Mouse (Mus musculus): Measurements from ENCODE around the gene Zfp784. TPM values are rescaled to one million over a fixed set of nuclear protein-coding genes. Genes with fewer than 3 reads are reported as not detected.
A peak's percentile ranks its signal among the peaks of the same experiment; 100 is the strongest.

The Zfp784 gene
- polyA plus RNA-seq, 1 experiment: 7.7 TPM

GRCm38 (mm10) chr7:4999876-5000275 lies 38.4 kb downstream of the Zfp784 start:
- TF ChIP-seq CTCF (IDR thresholded peaks at IDR 0.05; ENCODE audit: extremely low read depth, insufficient read length, insufficient replicate concordance, low read depth, low read length): no peak
- no peak for TF ChIP-seq POLR2A (IDR thresholded peaks at IDR 0.05; ENCODE audit: low read depth, low read length)
- peaks cover 9% of the 10 kb centered on the region; the same call in 1 of the 2 replicates for H3K4me1 ChIP-seq (ENCODE audit: control insufficient read depth, insufficient read depth, insufficient read length, low read length)
- 63% methylated on average over 2 of the region's 2 CpGs for WGBS
- no peaks in the 10 kb centered on the region for H3K36me3 ChIP-seq (ENCODE audit: control insufficient read depth, insufficient read depth, low read length)
- H3K27ac ChIP-seq (ENCODE audit: insufficient read depth, low read depth, low read length): no peak overlapping the region
- no peaks in the 10 kb centered on the region for H3K27me3 ChIP-seq (ENCODE audit: control insufficient read depth, insufficient read depth, low read length)
- H3K4me3 ChIP-seq (ENCODE audit: low read depth, low read length): no peak overlapping the region

- peaks cover 11% of the 10 kb centered on the region; the same call in 1 of the 2 replicates for H3K36me3 ChIP-seq (ENCODE audit: control insufficient read depth, insufficient read depth, low read length)
- H3K4me1 ChIP-seq (ENCODE audit: control insufficient read depth, insufficient read depth, insufficient read length, low read length): peaks cover 9% of the 10 kb centered on the region; the same call in 1 of the 2 replicates
- no peak overlapping the region for H3K4me3 ChIP-seq (ENCODE audit: low read depth, low read length)
- H3K27ac ChIP-seq (ENCODE audit: insufficient read depth, low read depth, low read length): no peak overlapping the region
- 63% methylated on average over 8 of the region's 8 CpGs for WGBS
- H3K27me3 ChIP-seq (ENCODE audit: control insufficient read depth, insufficient read depth, low read length): no peaks in the 10 kb centered on the region
- no peak for TF ChIP-seq CTCF (IDR thresholded peaks at IDR 0.05; ENCODE audit: extremely low read depth, insufficient read length, insufficient replicate concordance, low read depth, low read length)
- TF ChIP-seq POLR2A (IDR thresholded peaks at IDR 0.05; ENCODE audit: low read depth, low read length): no peak
Observed at GRCm38 (mm10) chr7:4996934-4997333, 41.3 kb downstream of the Zfp784 start.

- WGBS: 3% methylated on average over 24 of the region's 26 CpGs
- peak within 1 kb of the TSS; percentile 98 for H3K4me3 ChIP-seq (ENCODE audit: low read depth, low read length)
- 0 out of 2 replicates have a peak within 1 kb of the TSS, but pooled peaks have one; percentile 3 for H3K27ac ChIP-seq (ENCODE audit: insufficient read depth, low read depth, low read length)
- H3K4me1 ChIP-seq (ENCODE audit: control insufficient read depth, insufficient read depth, insufficient read length, low read length): peaks cover 9% of the 10 kb centered on the region; the same call in 1 of the 2 replicates
- no peaks in the 10 kb centered on the region for H3K27me3 ChIP-seq (ENCODE audit: control insufficient read depth, insufficient read depth, low read length)
- TF ChIP-seq CTCF (IDR thresholded peaks at IDR 0.05; ENCODE audit: extremely low read depth, insufficient read length, insufficient replicate concordance, low read depth, low read length) (no peak), POLR2A (IDR thresholded peaks at IDR 0.05; ENCODE audit: low read depth, low read length) (no peak)
- H3K36me3 ChIP-seq (ENCODE audit: control insufficient read depth, insufficient read depth, low read length): peaks cover 11% of the 10 kb centered on the region; the same call in 1 of the 2 replicates
Observed at GRCm38 (mm10) chr7:4996003-4996895, 42.0 kb downstream of the Zfp784 start, which contains the start of gene Zfp579. TSS of gene Zfp579 (minus strand) at chr7:4996158.

GRCm38 (mm10) chr7:4995268-4996002 lies 42.8 kb downstream of the Zfp784 start:
- TF ChIP-seq CTCF (IDR thresholded peaks at IDR 0.05; ENCODE audit: extremely low read depth, insufficient read length, insufficient replicate concordance, low read depth, low read length) (no peak), POLR2A (IDR thresholded peaks at IDR 0.05; ENCODE audit: low read depth, low read length) (no peak)
- WGBS: 8% methylated on average over 19 of the region's 19 CpGs
- no peak overlapping the region for H3K27ac ChIP-seq (ENCODE audit: insufficient read depth, low read depth, low read length)

GRCm38 (mm10) chr7:4993999-4994788 lies 44.1 kb downstream of the Zfp784 start:
- peaks cover 9% of the 10 kb centered on the region; the same call in 1 of the 2 replicates for H3K4me1 ChIP-seq (ENCODE audit: control insufficient read depth, insufficient read depth, insufficient read length, low read length)
- H3K36me3 ChIP-seq (ENCODE audit: control insufficient read depth, insufficient read depth, low read length): peaks cover 11% of the 10 kb centered on the region; the same call in 1 of the 2 replicates
- no peak overlapping the region for H3K27ac ChIP-seq (ENCODE audit: insufficient read depth, low read depth, low read length)
- H3K4me3 ChIP-seq (ENCODE audit: low read depth, low read length): no peak overlapping the region
- TF ChIP-seq CTCF (IDR thresholded peaks at IDR 0.05; ENCODE audit: extremely low read depth, insufficient read length, insufficient replicate concordance, low read depth, low read length): no peak
- no peaks in the 10 kb centered on the region for H3K27me3 ChIP-seq (ENCODE audit: control insufficient read depth, insufficient read depth, low read length)
- 83% methylated on average over 59 of the region's 59 CpGs for WGBS

More at GRCm38 (mm10) chr7:4995268-4996002, 42.8 kb downstream of the Zfp784 start:
- peaks cover 11% of the 10 kb centered on the region; the same call in 1 of the 2 replicates for H3K36me3 ChIP-seq (ENCODE audit: control insufficient read depth, insufficient read depth, low read length)
- no peaks in the 10 kb centered on the region for H3K27me3 ChIP-seq (ENCODE audit: control insufficient read depth, insufficient read depth, low read length)
- H3K4me1 ChIP-seq (ENCODE audit: control insufficient read depth, insufficient read depth, insufficient read length, low read length): peaks cover 9% of the 10 kb centered on the region; the same call in 1 of the 2 replicates
- peak overlapping the region; percentile 98 for H3K4me3 ChIP-seq (ENCODE audit: low read depth, low read length)

GRCm38 (mm10) chr7:4993347-4993998 lies 44.8 kb downstream of the Zfp784 start:
- Histone ChIP-seq H3K27me3 (ENCODE audit: control insufficient read depth, insufficient read depth, low read length) (no peaks in the 10 kb centered on the region), H3K36me3 (ENCODE audit: control insufficient read depth, insufficient read depth, low read length) (peaks cover 11% of the 10 kb centered on the region; the same call in 1 of the 2 replicates), H3K4me1 (ENCODE audit: control insufficient read depth, insufficient read depth, insufficient read length, low read length) (peaks cover 9% of the 10 kb centered on the region; the same call in 1 of the 2 replicates), H3K4me3 (ENCODE audit: low read depth, low read length) (no peak overlapping the region), H3K27ac (ENCODE audit: insufficient read depth, low read depth, low read length) (no peak overlapping the region)
- 86% methylated on average over 53 of the region's 55 CpGs for WGBS
- TF ChIP-seq CTCF (IDR thresholded peaks at IDR 0.05; ENCODE audit: extremely low read depth, insufficient read length, insufficient replicate concordance, low read depth, low read length): no peak
- no peak for TF ChIP-seq POLR2A (IDR thresholded peaks at IDR 0.05; ENCODE audit: low read depth, low read length)
